Mouse (Mus musculus) T-cell, adult 2 months (primary cell): Measurements from ENCODE around the gene Dmrtc2.
"Not testable (repeated sequence)": the region's sequence is repeated elsewhere in the genome, so short reads cannot be mapped to it uniquely, and the experiment has no call there.

Experiments used
- DNase-seq: peaks from one replicate; pipeline ENCODE4 v3.0.0; 2022; ENCODE audit warnings: low spot score

The Dmrtc2 gene

DNA sequence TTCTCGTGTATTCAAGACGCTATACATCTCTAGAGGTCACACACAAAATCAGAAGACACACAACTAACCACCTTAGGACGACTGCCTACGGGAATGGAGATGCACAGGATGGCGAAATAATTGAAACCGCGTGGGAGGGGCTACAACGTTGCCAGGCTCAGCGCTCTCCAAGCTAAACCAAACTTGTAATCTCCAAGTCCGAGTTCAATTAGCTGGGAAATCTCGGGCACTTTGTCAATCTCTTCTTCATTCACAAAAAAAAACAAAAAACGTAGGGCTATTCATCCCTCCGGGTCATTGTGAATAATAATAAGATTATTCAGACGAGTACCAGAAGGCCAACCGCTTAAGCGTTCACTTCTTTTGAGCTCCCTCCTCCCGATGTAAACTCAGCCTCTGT is 777 bp upstream of the Dmrtc2 start:
- DNase-seq = no peak

DNA sequence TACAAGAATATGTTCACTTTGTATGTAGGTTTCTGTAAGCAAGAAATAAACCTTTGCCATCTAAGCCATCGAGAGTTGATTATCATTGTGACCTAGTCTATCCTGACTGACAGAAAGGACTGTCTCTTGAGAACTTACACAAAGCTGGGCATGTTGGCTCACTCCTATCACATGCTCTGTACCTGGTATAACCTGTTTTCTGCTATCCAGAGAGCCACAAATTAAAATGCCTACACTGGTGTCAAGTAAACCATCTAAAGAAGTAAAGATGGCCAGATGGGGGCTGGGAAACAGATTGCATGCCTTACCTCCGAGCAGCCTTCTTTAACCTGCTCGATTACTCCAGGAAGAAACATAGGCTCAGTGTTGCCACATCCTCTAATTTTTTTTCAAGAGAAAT is 7.7 kb downstream of the Dmrtc2 start:
- no peak for DNase-seq

DNA sequence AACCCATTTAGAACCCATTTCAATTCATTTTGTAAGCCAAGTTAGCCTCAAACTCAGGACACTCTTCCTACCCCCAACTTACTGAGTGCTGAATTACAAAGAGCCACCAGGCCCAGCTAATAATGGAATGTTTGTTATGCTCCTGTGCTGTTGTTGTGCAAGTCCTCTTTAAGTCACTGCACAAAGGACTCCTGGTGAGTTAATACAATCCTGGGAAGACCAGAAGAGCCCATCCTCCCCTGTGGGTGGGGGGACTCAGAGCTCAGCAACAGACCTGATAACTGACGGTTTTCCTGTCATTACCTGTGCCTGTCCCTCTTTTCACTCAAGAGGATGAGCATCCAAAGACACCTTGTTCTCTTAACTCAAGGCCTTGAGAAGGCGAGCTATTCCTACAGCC is 9.8 kb downstream of the Dmrtc2 start:
- DNase-seq = no peak

DNA sequence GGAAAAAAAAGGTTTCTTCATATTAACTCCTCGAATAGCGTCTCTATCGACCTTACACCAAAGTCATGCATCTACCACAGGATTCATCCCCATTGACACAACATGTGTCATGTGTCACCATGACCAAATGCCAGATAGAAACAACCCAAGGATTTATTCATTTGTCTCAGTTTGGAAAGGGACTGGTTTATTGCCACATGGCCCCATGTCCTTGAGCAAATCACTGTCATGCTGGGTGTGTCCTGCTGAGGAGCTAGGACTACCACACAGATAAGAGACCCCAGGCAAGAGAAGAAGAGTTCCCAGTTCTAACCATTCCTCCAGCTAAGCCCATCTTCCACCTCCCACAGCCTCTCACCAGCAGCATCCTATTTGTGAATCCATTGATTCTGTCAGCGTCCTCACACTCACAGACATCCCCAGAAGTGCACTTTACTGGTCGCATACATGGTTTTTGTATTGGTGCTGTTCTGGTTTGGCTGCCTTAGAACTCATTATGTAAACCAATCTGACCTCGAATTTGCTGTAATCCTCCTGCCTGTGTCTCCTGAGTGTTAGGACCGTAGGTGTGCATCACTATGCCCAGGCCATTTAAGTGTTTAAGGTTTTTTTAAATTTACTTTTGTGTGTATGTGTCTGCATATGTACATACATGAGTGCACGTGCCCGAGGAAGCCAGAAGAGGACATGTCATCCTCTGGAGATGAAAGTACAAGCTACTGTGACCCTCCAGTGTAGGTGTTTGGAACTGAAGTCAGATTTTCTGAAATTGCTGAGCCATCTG is 12.8 kb downstream of the Dmrtc2 start:
- DNase-seq = no peak

DNA sequence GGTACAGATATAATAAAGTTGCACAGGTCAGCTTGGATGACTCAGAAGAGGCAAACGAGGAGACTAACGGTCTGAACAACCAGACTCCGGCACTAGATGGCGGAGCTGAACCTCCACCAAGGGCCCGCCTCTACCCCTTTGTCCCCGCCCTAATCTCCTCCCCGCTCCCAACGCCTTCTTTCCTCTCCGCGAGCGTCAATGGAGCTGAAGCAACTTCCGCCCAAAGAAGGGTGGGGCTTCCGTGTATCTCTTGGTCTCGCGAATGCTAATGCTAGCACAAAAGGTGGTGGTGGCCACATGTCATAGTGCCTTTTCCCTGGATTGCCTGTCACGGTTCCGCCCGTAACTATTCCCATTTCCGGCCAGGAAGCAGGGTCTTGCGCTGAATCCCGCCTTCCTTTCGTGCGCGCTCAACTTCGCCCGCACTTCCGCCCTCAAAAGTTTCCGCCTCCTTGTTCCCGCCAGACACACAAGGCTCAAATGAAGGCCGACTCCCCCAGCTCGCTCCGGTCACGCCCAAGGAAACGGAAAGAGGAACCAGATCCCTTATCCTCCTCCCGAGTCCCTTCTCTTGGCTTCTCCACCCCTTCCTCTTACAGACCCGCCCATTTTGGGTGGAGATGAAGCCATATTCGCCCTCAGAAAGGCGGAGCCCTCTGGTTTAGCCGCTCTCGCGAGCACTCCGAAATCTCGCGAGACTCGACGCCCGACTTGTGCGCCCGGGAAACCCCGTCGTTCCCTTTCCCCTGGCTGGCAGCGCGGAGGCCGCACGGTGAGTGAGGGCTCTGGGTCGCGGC is 14.2 kb downstream of the Dmrtc2 start, which contains the start of gene Rps19:
TSS of gene Rps19 (plus strand) at position 476 of the 797 bp plus-strand sequence.
- peak; percentile 98 for DNase-seq

DNA sequence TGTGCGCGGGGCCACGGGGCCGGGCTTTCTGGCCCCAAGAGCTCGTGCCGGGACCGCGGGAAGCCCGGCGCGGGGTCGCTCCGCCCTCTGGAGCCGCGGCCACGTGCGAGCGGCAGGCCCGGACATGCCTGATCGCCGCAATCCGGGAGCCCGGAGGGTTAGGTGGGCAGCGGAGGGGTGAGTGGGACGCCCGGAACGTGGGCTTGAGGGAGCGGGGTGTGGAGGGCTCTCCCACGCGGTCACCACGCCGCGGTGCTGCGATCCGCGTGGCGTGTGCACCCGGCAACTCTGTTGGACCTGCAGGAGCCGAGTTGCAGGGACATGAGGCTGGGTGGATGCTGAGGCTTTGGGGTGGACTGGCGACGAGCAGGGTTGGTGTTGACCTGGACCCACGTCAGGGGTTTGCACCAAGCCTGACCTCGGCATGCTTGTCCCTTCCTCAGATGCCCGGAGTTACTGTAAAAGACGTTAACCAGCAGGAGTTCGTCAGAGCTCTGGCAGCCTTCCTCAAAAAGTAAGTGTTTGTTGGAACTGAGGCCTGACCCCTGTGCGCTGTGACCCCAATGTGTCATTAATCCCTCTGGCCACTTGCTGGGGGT is 14.9 kb downstream of the Dmrtc2 start:
- no peak for DNase-seq

DNA sequence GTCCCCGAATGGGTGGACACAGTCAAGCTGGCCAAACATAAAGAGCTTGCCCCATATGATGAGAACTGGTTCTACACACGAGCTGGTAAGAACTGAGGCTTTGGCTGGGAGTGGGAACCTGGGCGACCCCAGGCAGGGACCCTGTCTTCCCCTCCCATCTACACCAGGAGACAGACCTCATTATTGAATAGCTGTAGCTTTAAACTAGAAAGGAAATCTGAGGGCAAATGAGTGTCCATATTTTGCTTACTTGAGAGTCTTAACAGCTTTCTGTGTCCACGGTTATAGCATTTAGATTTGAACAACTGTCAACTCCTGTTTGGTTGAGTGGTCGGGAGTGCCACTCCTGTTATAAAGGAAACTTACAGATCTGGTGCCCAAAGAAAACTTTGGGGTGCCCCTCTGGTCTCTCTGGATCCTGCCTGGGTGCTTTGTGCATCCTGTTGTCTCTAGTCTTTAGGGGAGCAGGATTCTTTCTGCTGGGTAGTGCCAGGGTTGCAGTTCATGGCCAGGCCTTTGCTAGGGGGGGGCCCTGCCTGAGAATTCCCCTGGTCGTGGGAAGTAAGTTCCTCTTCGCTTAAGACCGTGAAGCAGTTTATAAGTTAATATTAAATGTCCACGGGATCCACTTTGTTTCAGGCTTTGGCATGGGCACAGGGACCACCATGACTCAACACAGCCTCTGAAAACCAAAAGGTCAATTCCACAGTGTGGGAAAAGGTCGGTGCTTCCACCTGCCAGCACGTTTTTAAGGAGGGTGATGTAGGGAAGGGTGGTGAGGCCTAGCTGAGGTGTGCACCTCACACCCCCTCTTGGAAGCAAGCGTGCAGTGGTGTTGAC is 15.8 kb downstream of the Dmrtc2 start:
- DNase-seq = no peak

DNA sequence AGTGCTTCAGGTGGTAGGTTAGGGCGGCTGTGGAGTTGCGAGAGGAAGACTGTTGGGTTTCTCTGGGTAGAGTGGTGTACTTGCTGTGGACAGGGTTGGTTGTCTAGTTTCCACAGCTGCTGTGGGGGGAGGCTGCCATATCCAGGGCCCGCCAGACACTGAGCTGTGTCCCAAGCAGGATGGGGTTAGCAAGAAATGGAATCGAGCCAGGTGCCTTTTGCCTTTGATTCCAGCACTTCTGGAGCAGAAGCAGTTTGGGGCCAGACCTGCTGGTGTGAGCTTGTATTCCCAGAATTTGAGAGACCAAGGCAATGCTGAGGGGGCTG is 16.4 kb downstream of the Dmrtc2 start:
- DNase-seq = no peak

DNA sequence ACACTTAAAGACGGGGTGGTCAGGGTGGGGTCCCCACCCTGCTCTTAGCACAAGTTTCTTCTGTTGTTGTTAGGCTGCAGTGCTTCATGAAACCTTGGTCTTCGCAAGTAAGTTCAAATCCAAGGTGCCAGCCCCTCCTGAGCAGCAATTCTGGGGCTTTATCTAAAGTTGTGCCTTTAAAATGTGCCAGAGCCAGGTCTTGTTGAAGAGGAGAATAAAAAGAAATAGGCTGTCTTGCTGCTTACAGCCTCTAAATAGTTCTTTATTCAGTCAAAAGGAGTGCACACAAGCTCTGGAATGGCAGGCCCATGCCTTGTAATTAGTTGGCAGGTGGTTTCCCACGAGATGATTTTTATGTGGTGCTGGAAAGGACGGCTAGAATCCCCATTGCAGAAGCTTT is 17.2 kb downstream of the Dmrtc2 start:
- DNase-seq = no peak

DNA sequence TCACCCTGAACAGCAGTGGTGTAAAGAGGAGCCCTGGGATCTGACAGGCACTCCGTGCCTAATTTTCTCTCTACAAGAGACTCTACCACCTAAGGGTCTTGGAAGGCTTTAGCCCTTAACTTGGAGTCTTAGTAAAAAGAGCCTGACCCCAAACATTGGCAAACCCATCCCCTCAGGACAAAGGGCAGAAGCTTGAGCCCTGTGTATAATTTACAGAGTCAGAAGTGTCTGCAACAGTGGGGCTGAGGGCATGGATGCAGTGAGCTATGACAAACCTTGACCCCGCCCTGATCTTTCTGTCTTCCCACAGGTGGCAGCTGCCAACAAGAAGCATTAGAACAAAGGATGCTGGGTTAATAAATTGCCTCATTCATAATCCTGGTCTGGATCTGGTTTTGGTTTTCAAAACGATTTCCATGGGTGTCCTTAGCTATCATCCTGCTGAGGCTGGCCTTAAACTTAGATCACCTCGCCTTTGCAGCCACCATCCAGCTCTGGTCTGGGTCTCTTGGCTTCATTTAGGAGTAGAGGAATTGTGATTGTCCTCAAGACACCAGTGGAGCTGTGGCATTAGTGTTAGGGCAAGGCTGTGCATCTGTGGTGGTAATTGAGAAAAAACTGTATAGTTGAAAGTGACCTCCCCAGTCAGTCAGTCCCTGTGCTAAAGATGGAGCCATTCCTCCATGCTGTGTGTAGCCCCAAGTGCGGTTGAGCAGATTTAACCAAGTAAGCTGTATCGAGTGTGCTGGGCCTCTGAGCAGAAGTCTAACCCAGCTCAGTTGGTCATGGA is 19.8 kb downstream of the Dmrtc2 start:
- DNase-seq = no peak

DNA sequence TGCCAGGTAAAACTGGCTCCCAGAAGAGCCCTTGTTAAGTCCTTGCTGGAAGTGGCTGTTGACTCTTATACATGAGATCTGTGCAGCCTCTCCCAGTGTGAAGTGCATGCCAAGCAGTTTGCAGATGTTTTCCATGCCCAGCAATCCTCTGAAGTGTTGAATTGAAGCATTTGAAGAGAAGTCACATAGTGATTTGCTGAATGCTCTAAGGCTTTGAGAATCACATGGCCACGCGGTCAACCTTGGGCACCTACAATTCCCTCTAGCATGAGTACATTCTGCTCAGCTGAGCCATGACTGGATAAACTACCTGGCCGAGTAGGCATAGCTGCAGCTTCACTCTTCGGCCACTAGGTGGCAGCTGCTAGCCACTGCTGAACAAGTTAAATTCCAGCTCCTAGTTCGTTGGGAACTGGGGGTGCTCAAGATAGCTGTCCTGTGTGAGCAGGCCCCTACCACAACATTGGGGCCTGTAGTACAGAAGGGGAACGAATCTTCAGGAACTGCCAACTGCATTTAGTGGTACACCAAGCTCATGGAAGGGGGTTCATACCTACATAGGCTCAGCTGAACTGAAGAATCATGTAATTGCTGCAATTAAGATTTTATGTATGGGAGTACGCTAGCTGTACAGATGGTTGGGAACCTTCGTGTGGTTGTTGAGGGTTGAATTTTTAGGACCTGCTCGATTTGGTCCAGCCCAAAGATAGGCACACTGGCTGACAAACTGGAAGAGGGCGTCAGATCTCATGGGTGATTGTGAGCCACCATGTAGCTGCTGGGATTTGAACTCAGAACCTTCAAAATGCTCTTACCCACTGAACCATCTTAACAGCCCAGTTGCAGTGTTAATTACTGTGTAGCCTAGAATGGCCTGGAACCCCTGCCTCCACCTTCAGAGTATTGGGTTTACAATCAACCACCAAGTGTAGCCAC is 20.7 kb downstream of the Dmrtc2 start:
- DNase-seq = peak; percentile 79

DNA sequence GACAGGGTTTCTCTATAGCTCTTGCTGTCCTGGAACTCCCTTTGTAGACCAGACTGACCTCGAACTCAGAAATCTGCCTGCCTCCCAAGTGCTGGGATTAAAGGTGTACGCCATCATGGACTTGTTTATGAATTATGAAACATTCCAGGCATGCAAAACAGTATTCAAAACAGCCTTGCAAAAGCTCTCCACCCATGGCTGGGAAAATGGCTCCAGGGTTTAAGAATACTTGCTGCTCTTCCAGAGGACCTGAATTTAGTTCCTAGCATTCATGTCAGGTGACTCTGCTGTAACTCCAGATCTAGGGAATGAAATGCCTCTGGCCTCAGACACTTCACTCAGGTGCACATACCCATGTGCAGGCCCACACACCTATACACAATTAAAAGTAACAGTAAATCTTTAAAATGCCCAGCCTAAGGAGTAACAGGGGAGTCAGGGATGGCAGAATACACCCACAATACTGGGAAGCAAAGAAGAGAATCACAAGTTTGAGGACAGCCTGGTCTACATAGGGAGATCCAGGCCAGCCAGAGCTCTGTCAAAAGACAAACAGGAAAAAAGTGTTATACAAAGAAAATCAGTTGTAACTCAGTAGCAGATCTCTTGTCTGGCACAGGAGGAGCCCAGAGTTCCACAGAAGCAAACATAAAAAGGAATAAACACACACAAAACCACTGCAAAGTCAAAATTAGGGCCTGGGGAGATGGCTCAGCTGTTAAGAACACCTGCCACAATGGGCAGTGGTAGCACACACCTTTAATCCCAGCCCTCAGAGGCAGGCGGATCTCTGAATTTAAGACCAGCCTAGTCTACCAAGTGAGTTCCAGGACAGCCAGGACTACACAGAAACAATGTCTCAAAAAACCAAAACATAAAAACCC is 21.6 kb downstream of the Dmrtc2 start:
- no peak for DNase-seq

DNA sequence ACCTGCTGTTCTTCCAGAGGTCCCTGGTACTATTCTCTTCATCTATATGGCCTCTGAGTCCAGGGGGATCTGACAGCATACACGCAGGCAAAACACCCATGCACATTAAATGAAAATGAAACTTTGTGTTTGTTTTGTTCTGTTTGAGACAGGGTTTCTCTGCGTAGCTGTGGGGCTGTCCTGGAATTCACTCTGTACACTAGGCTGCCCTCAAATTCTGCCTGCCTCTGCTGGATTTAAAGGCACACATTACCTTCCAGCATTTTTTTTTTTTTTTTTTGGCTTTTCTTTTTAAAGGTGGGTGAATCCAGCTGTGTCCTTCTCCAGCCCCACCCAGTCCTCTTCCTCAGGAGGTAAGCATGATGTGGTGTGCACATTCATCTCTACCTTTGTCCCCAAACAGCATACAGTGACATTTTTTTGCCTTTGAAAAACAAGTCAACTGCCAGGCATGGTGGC is 22.3 kb downstream of the Dmrtc2 start:
- no peak for DNase-seq

DNA sequence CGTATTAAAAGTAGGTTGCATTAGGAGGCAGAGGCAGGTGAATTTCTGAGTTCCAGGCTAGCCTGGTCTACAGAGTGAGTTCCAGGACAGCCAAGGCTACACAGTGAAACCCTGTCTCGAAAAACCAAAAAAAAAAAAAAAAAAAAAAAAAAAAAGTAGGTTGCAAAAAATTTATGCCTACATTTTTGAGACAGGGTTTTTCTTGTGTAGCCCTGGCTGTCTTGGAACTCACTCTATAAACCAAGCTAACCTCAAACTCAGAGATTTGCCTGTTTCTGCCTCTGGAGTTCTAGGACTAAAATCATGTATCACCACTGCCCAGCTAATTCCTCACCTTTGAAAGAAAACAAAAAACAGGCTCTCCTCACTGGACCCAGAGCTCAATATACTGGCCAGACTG is 25.9 kb downstream of the Dmrtc2 start:
- DNase-seq = not testable (repeated sequence)

DNA sequence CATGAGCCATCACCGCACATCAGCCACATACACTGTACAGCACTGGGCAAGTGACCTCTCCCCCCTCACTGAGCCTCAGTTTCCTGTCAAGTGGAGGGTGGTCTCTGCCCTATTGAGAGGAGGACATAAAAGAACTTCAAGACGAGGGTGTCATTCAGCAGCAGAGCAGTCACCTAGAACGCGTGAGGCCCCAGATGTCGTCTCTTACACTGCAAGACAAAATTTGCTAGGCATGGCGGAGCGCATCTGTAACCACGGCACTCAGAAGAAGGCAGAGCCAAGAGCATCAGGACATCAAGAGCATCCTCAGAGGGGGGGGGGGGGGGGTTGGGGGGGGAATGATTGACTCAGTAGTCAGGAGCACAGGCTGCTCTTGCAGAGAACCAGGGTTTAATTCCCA is 26.4 kb downstream of the Dmrtc2 start:
- DNase-seq = no peak

DNA sequence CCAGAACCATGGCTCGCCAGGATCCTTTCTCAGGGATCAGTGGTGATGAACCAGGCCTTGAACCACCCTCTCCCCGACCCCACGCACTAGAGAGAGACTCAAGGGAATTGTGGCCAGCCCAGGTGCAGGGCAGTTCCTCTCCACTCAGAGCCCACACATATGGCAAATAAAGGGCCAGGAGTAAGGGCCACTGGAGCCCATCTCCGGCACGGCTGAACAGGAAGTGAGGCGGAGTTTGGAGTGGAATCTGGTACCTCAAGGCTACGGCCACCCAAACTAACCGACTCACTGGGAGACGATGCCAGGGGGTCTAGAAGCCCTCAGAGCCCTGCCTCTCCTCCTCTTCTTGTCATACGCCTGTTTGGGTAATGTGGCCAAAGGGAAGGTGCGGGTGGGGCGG is 27.4 kb downstream of the Dmrtc2 start, which contains the start of gene Cd79a:
TSS of gene Cd79a (plus strand) at position 158 of the 400 bp plus-strand sequence.
- DNase-seq = no peak

DNA sequence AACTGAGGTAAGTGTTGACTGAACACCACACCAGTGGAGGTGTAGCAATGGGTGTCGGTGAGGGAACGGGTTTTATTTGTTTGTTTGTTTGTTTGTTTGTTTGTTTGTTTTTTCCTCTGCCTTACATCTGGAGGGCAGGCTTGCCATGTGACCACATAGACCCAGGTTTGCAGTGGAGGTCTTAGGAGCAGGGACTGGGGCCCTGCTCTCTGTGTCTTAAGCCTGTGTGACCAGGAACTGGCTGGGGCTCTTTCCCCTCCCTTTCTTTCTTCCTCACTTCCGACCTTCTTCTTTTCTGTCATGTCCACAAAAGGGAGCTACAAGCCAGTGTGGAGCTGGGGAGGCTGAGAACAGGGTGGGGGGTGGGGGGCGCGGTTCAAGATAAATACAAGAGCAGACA is 28.1 kb downstream of the Dmrtc2 start:
- no peak for DNase-seq

DNA sequence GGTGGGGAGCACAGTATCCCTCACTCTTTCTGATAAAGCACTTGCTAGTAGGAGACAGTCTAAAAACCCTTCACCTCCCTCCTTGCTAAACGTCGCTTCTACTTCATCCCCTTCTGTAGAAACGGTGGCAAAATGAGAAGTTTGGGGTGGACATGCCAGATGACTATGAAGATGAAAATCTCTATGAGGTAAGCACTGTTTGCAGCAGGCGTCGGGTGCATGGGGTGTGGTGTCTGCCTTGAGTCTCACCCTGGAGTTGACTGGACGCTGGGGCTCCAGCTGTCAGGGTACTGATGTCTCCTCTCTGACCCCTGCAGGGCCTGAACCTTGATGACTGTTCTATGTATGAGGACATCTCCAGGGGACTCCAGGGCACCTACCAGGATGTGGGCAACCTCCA is 31.3 kb downstream of the Dmrtc2 start:
- no peak for DNase-seq

DNA sequence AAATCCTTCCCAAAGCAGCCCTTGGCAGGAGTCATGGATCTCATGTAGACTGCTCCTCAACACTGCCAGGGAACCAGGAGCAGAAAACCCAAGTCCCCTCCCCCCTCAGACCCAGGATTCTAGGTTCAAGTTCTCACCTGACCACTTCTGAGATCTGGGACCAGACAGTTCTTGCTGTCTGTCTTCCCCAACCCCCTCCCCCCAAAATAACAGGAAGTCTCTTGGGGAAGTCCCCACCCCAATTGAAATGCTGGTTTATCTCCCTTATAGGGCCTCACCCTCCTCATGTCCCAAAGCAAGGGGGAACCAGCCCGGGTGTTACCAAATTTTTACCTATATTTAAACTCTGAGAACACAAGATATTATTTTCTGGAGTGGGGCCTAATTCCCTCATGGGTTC is 32.0 kb downstream of the Dmrtc2 start:
- DNase-seq = peak; percentile 62
